Mouse (Mus musculus) midbrain, embryonic 10.5 days (tissue): ENCODE measurements around the gene Ugt1a7c. TPM values are rescaled to one million over a fixed set of nuclear protein-coding genes. Genes with fewer than 3 reads are reported as not detected.

ENCODE experiments used
- DNase-seq: peaks from one replicate; pipeline ENCODE4 v3.0.0-alpha.2; 2017; ENCODE audit warnings: low spot score
- H3K27ac ChIP-seq: fragments of 300-500 bp; sonication (generic); replicated peaks from 2 replicates; pipeline ENCODE4 v1.5.1; 2016; ENCODE audit warnings: mild to moderate bottlenecking
- H3K27me3 ChIP-seq: fragments of 300-500 bp; sonication (generic); 2 replicates; pipeline ENCODE4 v1.6.1; 2016; ENCODE audit warnings: low read depth, mild to moderate bottlenecking; ENCODE audit not compliant: poor library complexity, severe bottlenecking
- H3K36me3 ChIP-seq: fragments of 300-500 bp; sonication (generic); 2 replicates; pipeline ENCODE4 v1.6.1; 2016; ENCODE audit warnings: mild to moderate bottlenecking, moderate library complexity
- H3K4me1 ChIP-seq: fragments of 300-500 bp; sonication (generic); 2 replicates; pipeline ENCODE4 v1.6.1; 2016
- H3K4me3 ChIP-seq: fragments of 300-500 bp; sonication (generic); 2 replicates; pipeline ENCODE4 v1.5.1; 2016; ENCODE audit warnings: mild to moderate bottlenecking, moderate library complexity
- H3K9me3 ChIP-seq: fragments of 300-500 bp; sonication (generic); replicated peaks from 2 replicates; pipeline ENCODE4 v1.6.1; 2016; ENCODE audit warnings: mild to moderate bottlenecking
- WGBS: fragments of 180-500 bp; shearing (Covaris S2); methylation state at CpG from one replicate; pipeline ENCODE4 v1.1.7; 2016; 5-methylcytosine and 5-hydroxymethylcytosine counted together
- polyA plus RNA-seq: library from polyadenylated mRNA; unstranded; fragments of >200 nt; fragmentation: Nextera tagmentation; extraction: Ambion mirVana; gene quantifications from 2 replicates; pipeline ENCODE4 v1.2.1, GENCODE M21; 2016

The Ugt1a7c gene
- polyA plus RNA-seq, 1 experiment from 2014 or later = 0.56 TPM

DNA sequence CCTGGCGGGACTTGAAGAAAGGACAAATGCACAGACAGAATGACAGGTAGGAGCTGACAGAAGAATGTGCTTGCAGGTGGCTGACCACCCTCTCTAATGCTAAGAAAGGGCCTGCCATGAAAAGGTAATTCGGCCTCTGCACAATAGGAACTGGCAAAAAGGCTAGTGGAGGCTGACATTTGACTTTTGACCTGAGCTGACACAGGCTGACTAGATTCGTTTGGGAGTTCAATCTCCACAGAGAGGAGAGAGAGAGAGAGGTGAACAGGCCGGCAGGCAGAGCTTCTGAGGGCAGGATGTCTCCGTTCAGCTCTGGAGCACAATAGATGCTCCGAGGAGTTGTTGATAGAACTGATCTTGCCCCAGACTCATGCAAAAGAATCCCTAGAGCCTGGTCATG, 151.5 kb downstream of the Ugt1a7c start:
- no peaks in the 10 kb centered on the region for H3K4me1 ChIP-seq
- no peak overlapping the region for H3K27ac ChIP-seq
- DNase-seq = no peak
- no peak overlapping the region for H3K4me3 ChIP-seq
- 45% methylated on average over 6 of the region's 6 CpGs for WGBS
- no peaks in the 10 kb centered on the region for H3K27me3 ChIP-seq
- H3K9me3 ChIP-seq = peaks cover 100% of the 10 kb centered on the region
- no peaks in the 10 kb centered on the region for H3K36me3 ChIP-seq

DNA sequence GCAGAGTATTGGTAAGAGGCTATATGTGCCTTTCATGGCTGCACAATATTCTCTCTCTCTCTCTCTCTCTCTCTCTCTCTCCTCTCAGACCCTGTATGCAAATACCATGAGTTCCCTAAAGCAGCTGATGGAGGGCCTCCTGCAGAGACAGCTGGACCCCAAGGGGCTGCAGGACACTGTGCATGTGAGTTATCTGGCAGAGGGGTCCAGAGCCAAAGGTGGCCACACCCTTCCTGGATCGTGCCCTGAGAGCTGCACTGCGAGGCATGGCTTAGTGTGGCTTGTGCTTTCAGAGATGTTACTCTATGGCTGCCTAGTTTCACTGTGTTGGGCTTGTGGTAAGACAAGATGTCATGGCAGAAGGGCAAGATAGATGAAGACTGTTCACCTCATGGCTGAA, 152.8 kb downstream of the Ugt1a7c start:
- H3K36me3 ChIP-seq = no peaks in the 10 kb centered on the region
- WGBS = 60% methylated on average over 2 of the region's 2 CpGs
- H3K4me3 ChIP-seq = no peak overlapping the region
- H3K27me3 ChIP-seq = no peaks in the 10 kb centered on the region
- no peaks in the 10 kb centered on the region for H3K4me1 ChIP-seq
- H3K27ac ChIP-seq = no peak overlapping the region
- no peak for DNase-seq
- H3K9me3 ChIP-seq = peaks cover 98% of the 10 kb centered on the region

- no peaks in the 10 kb centered on the region for H3K36me3 ChIP-seq
- no peak for DNase-seq
- 78% methylated on average over 4 of the region's 4 CpGs for WGBS
- H3K4me1 ChIP-seq = no peaks in the 10 kb centered on the region
- H3K27me3 ChIP-seq = no peaks in the 10 kb centered on the region
- no peak overlapping the region for H3K4me3 ChIP-seq
- peaks cover 98% of the 10 kb centered on the region for H3K9me3 ChIP-seq
- no peak overlapping the region for H3K27ac ChIP-seq
These were observed 153.8 kb downstream of the Ugt1a7c start for GRCm38 (mm10) chr1:88248658-88249057.

- 82% methylated on average over 7 of the region's 7 CpGs for WGBS
- Histone ChIP-seq H3K36me3 (no peaks in the 10 kb centered on the region), H3K9me3 (peaks cover 98% of the 10 kb centered on the region), H3K27me3 (no peaks in the 10 kb centered on the region), H3K4me1 (no peaks in the 10 kb centered on the region), H3K27ac (no peak overlapping the region), H3K4me3 (no peak overlapping the region)
- DNase-seq = no peak
These were observed 154.7 kb downstream of the Ugt1a7c start for GRCm38 (mm10) chr1:88249596-88249995.

DNA sequence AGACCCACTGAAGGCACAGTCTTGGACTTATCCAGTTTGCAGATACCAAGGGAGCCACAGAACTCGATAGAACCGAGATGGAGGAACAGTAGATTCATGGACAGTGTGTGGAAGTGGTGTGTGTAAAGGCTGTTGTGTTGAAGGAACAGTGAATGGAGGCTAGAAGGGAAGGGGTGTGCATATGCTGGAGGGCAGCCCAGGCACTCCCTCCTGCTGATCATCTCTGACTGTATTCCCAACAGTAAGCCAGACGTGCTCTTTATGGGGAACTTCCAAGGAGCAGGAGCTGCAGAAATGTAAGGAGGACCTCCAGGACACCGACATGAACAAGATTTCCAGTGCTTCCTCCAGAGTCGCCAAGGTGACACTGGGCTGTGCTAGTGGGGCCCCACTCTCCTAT, 155.2 kb downstream of the Ugt1a7c start:
- no peaks in the 10 kb centered on the region for H3K4me1 ChIP-seq
- DNase-seq = no peak
- no peaks in the 10 kb centered on the region for H3K36me3 ChIP-seq
- no peaks in the 10 kb centered on the region for H3K27me3 ChIP-seq
- H3K27ac ChIP-seq = no peak overlapping the region
- 82% methylated on average over 5 of the region's 5 CpGs for WGBS
- peaks cover 98% of the 10 kb centered on the region for H3K9me3 ChIP-seq
- no peak overlapping the region for H3K4me3 ChIP-seq

GRCm38 (mm10) chr1:88253106-88253505, 158.2 kb downstream of the Ugt1a7c start:
- 75% methylated on average over 8 of the region's 8 CpGs for WGBS
- no peak for DNase-seq
- H3K4me1 ChIP-seq = no peaks in the 10 kb centered on the region
- no peak overlapping the region for H3K27ac ChIP-seq
- H3K27me3 ChIP-seq = no peaks in the 10 kb centered on the region
- no peak overlapping the region for H3K4me3 ChIP-seq
- peaks cover 98% of the 10 kb centered on the region for H3K9me3 ChIP-seq
- no peaks in the 10 kb centered on the region for H3K36me3 ChIP-seq

GRCm38 (mm10) chr1:88253540-88253939, 158.7 kb downstream of the Ugt1a7c start:
- H3K9me3 ChIP-seq = peaks cover 98% of the 10 kb centered on the region
- DNase-seq = no peak
- H3K36me3 ChIP-seq = no peaks in the 10 kb centered on the region
- no peak overlapping the region for H3K27ac ChIP-seq
- 76% methylated on average over 6 of the region's 6 CpGs for WGBS
- no peaks in the 10 kb centered on the region for H3K27me3 ChIP-seq
- H3K4me3 ChIP-seq = no peak overlapping the region
- H3K4me1 ChIP-seq = no peaks in the 10 kb centered on the region

DNA sequence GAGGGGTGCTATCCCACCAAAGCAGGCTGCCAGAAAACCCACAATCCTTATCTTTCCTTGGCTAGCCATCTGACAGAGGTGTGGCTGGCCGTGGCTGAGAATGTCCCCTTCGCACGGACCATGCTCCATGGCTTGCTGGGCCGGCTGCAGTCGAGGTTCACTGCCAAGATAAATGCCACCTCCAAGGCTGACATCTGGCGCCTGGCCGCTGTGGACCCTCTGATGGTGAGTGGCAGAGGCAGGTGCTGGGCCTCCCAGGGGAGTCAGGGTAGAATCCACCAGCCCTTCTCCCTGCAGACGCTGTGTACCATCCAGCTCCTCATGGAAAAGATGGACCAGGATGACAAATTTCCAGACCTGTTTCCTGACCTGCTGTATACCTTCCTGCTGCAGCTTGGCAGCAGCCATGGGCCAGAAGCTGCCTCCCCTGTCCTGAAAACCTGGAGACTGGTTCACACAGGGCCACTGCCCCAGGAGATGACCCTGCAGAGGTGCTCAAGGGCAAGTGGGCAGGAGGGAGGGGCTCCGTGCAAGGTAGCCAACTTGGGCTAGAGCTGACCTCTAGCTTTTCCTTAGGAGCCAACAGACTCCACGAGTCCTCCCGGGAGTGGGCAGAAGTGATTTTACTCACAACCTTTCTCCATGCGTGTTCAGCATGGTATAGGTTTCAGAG, 160.1 kb downstream of the Ugt1a7c start:
- WGBS = 90% methylated on average over 12 of the region's 12 CpGs
- Histone ChIP-seq H3K4me3 (no peak overlapping the region), H3K4me1 (no peaks in the 10 kb centered on the region), H3K36me3 (peaks cover 7% of the 10 kb centered on the region), H3K27me3 (no peaks in the 10 kb centered on the region), H3K9me3 (peaks cover 97% of the 10 kb centered on the region), H3K27ac (no peak overlapping the region)
- no peak for DNase-seq

- Histone ChIP-seq H3K27me3 (no peaks in the 10 kb centered on the region), H3K4me3 (no peak overlapping the region), H3K27ac (no peak overlapping the region), H3K36me3 (peaks cover 13% of the 10 kb centered on the region), H3K9me3 (peaks cover 97% of the 10 kb centered on the region), H3K4me1 (no peaks in the 10 kb centered on the region)
- 55% methylated on average over 2 of the region's 2 CpGs for WGBS
- DNase-seq = no peak
These were observed 160.6 kb downstream of the Ugt1a7c start for GRCm38 (mm10) chr1:88255466-88255857.

GRCm38 (mm10) chr1:88255989-88256754, 161.3 kb downstream of the Ugt1a7c start:
- Histone ChIP-seq H3K4me1 (no peaks in the 10 kb centered on the region), H3K4me3 (no peak overlapping the region), H3K9me3 (peaks cover 97% of the 10 kb centered on the region), H3K36me3 (peaks cover 20% of the 10 kb centered on the region), H3K27me3 (no peaks in the 10 kb centered on the region), H3K27ac (no peak overlapping the region)
- DNase-seq = no peak
- 80% methylated on average over 13 of the region's 13 CpGs for WGBS

GRCm38 (mm10) chr1:88256886-88257663, 162.2 kb downstream of the Ugt1a7c start:
- Histone ChIP-seq H3K27ac (no peak overlapping the region), H3K9me3 (peaks cover 99% of the 10 kb centered on the region), H3K4me3 (no peak overlapping the region), H3K27me3 (no peaks in the 10 kb centered on the region), H3K36me3 (peaks cover 29% of the 10 kb centered on the region), H3K4me1 (no peaks in the 10 kb centered on the region)
- 81% methylated on average over 10 of the region's 10 CpGs for WGBS
- DNase-seq = no peak

DNA sequence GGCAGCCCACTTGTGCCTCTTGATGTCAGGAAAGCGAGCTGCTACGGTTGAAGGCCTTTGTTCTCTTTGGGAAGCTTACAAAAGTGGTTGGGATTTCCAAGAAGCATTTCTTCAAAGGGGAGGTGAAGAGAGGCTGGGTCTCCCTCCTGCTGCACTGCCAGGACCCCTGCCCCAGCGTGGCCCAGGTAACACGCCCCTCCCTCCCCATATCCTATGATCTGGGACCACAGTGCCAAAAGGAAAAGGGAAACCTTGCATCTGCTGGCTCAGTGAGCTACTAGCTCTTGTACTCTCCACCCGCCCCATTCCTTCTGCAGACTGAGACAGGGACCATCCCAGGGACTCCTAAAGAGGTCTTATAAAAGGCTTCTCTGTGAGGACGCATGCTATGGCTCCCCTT, 162.8 kb downstream of the Ugt1a7c start:
- Histone ChIP-seq H3K36me3 (peaks cover 35% of the 10 kb centered on the region), H3K9me3 (peaks cover 99% of the 10 kb centered on the region), H3K4me3 (no peak overlapping the region), H3K4me1 (no peaks in the 10 kb centered on the region), H3K27ac (no peak overlapping the region), H3K27me3 (no peaks in the 10 kb centered on the region)
- 81% methylated on average over 6 of the region's 6 CpGs for WGBS
- no peak for DNase-seq

DNA sequence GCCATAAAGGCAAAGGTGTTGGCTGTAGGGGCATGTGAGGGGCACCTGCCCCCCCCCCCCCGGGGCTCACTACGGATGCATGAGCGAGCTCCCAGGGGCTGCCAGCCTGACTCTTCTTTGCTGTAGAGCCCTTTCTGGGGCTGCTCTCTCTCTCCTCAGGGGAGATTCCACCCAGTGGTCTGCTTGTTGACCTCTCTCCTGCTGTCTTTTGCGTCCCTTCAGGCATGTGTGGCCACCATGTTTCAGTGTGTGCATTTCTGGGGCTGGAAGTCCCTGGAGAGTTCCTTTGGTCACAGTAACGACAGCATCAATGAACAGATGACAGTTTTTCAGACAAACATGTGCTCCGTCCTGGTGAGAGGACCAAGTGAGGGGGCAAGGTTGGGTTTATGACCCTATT, 163.5 kb downstream of the Ugt1a7c start:
- 76% methylated on average over 6 of the region's 6 CpGs for WGBS
- Histone ChIP-seq H3K4me3 (no peak overlapping the region), H3K36me3 (peaks cover 42% of the 10 kb centered on the region), H3K27ac (no peak overlapping the region), H3K9me3 (peaks cover 99% of the 10 kb centered on the region), H3K27me3 (no peaks in the 10 kb centered on the region), H3K4me1 (no peaks in the 10 kb centered on the region)
- no peak for DNase-seq
